Mouse (Mus musculus): Measurements from ENCODE around the gene Slx4. TPM values are rescaled to one million over a fixed set of nuclear protein-coding genes. Genes with fewer than 3 reads are reported as not detected.

Gene Slx4
- polyA plus RNA-seq (2014; fragmentation: Illumina TruSeq; extraction: RNeasy Lipid Tissue Mini Kit (QIAGEN cat#74804); ENCODE audit: low read depth, low replicate concordance), result 111 TPM

GRCm38 (mm10) chr16:4003489-4004398, at the start of gene Slx4:
TSS of gene Slx4 (minus strand) at chr16:4003770.

GRCm38 (mm10) chr16:4036807-4037206, 33.2 kb upstream of the Slx4 start, which contains the start of gene Dnase1:
TSS of gene Dnase1 (plus strand) at chr16:4036942.

GRCm38 (mm10) chr16:3976251-3976671, 27.3 kb downstream of the Slx4 start, which contains the start of gene Nlrc3:
TSS of gene Nlrc3 (minus strand) at chr16:3976632.

Other genes with a start within 250 kb of the Slx4 start
- gene Olfr15, start 172.9 kb downstream of the Slx4 start, polyA plus RNA-seq (2014; fragmentation: Illumina TruSeq; extraction: RNeasy Lipid Tissue Mini Kit (QIAGEN cat#74804); ENCODE audit: low read depth, low replicate concordance), result not detected
- gene Zfp174, start 156.5 kb downstream of the Slx4 start, polyA plus RNA-seq (2014; fragmentation: Illumina TruSeq; extraction: RNeasy Lipid Tissue Mini Kit (QIAGEN cat#74804); ENCODE audit: low read depth, low replicate concordance), result 3.1 TPM
- 169 TPM for gene Naa60, start 131.4 kb downstream of the Slx4 start, polyA plus RNA-seq (2014; fragmentation: Illumina TruSeq; extraction: RNeasy Lipid Tissue Mini Kit (QIAGEN cat#74804); ENCODE audit: low read depth, low replicate concordance)
- 108 TPM for gene Zfp597, start 119.2 kb downstream of the Slx4 start, polyA plus RNA-seq (2014; fragmentation: Illumina TruSeq; extraction: RNeasy Lipid Tissue Mini Kit (QIAGEN cat#74804); ENCODE audit: low read depth, low replicate concordance)
- gene Gm20695, start 119.1 kb downstream of the Slx4 start, polyA plus RNA-seq (2014; fragmentation: Illumina TruSeq; extraction: RNeasy Lipid Tissue Mini Kit (QIAGEN cat#74804); ENCODE audit: low read depth, low replicate concordance), result 0.74 TPM
- 25.3 TPM for gene 1700037C18Rik, start 95.1 kb downstream of the Slx4 start, polyA plus RNA-seq (2014; fragmentation: Illumina TruSeq; extraction: RNeasy Lipid Tissue Mini Kit (QIAGEN cat#74804); ENCODE audit: low read depth, low replicate concordance)
- gene Cluap1, start 95.0 kb downstream of the Slx4 start, polyA plus RNA-seq (2014; fragmentation: Illumina TruSeq; extraction: RNeasy Lipid Tissue Mini Kit (QIAGEN cat#74804); ENCODE audit: low read depth, low replicate concordance), result 106 TPM
- gene Nlrc3, start 27.1 kb downstream of the Slx4 start, polyA plus RNA-seq (2014; fragmentation: Illumina TruSeq; extraction: RNeasy Lipid Tissue Mini Kit (QIAGEN cat#74804); ENCODE audit: low read depth, low replicate concordance), result 0.24 TPM
- gene Dnase1, start 33.2 kb upstream of the Slx4 start, polyA plus RNA-seq (2014; fragmentation: Illumina TruSeq; extraction: RNeasy Lipid Tissue Mini Kit (QIAGEN cat#74804); ENCODE audit: low read depth, low replicate concordance), result not detected
- gene Trap1, start 74.1 kb upstream of the Slx4 start, polyA plus RNA-seq (2014; fragmentation: Illumina TruSeq; extraction: RNeasy Lipid Tissue Mini Kit (QIAGEN cat#74804); ENCODE audit: low read depth, low replicate concordance), result 47.0 TPM
- gene Crebbp, start 210.2 kb upstream of the Slx4 start, polyA plus RNA-seq (2014; fragmentation: Illumina TruSeq; extraction: RNeasy Lipid Tissue Mini Kit (QIAGEN cat#74804); ENCODE audit: low read depth, low replicate concordance), result 16.2 TPM

Data from testis, adult 10 weeks (tissue).